Mouse (Mus musculus) CH12.LX (cell line): ENCODE measurements around the gene Fcer1g.

ENCODE experiments used
- CTCF ChIP-seq, 2 experiments: IDR thresholded peaks in 1 of 2; conservative IDR thresholded peaks in 1 of 2; 2 replicates each; pipeline ENCODE4 v1.5.1; 2011 to 2012; ENCODE audit warnings: low read depth in 2 of 2, low read length in 2 of 2, improper control_type of control experiment in 1 of 2, inconsistent platforms in 1 of 2, mild to moderate bottlenecking in 1 of 2, moderate library complexity in 1 of 2
- ELF1 ChIP-seq: IDR thresholded peaks from 2 replicates; pipeline ENCODE4 v1.6.1; 2014; ENCODE audit warnings: low read depth, mild to moderate bottlenecking, inconsistent platforms, low read length, improper control_type of control experiment
- SIN3A ChIP-seq: IDR thresholded peaks from 2 replicates; pipeline ENCODE4 v1.6.1; 2012; ENCODE audit warnings: low read length, improper control_type of control experiment, inconsistent platforms

DNA sequence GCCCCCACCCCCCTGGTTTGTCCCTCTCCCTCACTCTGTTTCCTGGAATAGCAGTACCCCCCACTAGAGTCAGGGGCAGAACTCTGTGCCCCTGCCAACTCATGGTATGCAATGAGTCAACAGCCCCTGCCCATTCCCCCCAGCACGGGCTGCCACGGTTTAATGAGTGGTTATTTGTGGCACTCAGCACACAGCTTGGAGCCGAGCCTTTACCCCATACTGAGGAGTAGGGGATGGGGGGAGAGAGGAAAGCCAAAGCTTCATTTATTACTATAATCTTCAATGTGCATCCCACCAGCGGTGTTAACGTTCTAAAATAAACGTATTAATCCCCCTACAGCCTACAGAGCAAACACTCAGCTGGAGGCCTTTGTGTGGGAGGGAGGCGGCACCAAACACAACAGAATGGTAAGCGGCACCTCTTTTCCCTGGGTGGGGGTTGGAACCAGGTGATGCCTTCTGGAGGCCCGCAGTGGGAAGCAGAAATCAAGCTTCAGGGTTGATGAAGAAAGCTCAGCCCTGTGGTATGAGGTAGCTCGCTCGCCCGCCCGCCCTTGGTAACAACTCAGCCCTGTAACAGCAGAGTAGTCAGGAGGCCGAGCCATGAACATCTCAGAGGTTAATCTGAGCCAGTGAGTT lies 44.6 kb downstream of the Fcer1g start:
- TF ChIP-seq SIN3A (no peak), CTCF (conservative IDR thresholded peaks at IDR 0.05 in 1 of 2, IDR thresholded peaks at IDR 0.05 in 1 of 2; ENCODE audit: low read depth in 2 of 2, low read length in 2 of 2) (no peak), ELF1 (no peak)
